Mouse (Mus musculus) kidney, adult 2 months (tissue): Measurements from ENCODE around the gene H6pd. TPM values are rescaled to one million over a fixed set of nuclear protein-coding genes. Genes with fewer than 3 reads are reported as not detected.

ENCODE experiments used
- DNase-seq: peaks from one replicate; pipeline ENCODE4 v3.0.0; 2021
- H3K27ac ChIP-seq: fragments of 200-500 bp; 2 replicates; pipeline ENCODE4 v1.5.1; 2012; ENCODE audit warnings: low read depth, low read length, control low read depth, inconsistent platforms; ENCODE audit not compliant: insufficient read depth
- H3K27me3 ChIP-seq: fragments of 200-500 bp; replicated peaks from 2 replicates; pipeline ENCODE4 v1.6.1; 2012; ENCODE audit warnings: mild to moderate bottlenecking, moderate library complexity, low read length, inconsistent platforms; ENCODE audit not compliant: control insufficient read depth, insufficient read depth
- H3K36me3 ChIP-seq: fragments of 200-500 bp; 2 replicates; pipeline ENCODE4 v1.6.1; 2012; ENCODE audit warnings: mild to moderate bottlenecking, moderate library complexity, low read length, inconsistent platforms; ENCODE audit not compliant: control insufficient read depth, insufficient read depth
- H3K4me1 ChIP-seq: fragments of 200-500 bp; 2 replicates; pipeline ENCODE4 v1.6.1; 2011; ENCODE audit warnings: low read length; ENCODE audit not compliant: control insufficient read depth, insufficient read depth
- H3K4me3 ChIP-seq: fragments of 200-500 bp; 2 replicates; pipeline ENCODE4 v1.5.1; 2011; ENCODE audit warnings: mild to moderate bottlenecking, low read depth, low read length, control low read depth; ENCODE audit not compliant: insufficient read depth
- CTCF ChIP-seq: fragments of 200-500 bp; conservative IDR thresholded peaks from 2 replicates; pipeline ENCODE4 v1.5.1; 2011; ENCODE audit warnings: low read depth, mild to moderate bottlenecking, control low read depth, low read length, moderate library complexity, mixed read lengths; ENCODE audit not compliant: insufficient read depth, insufficient read length
- POLR2A ChIP-seq: fragments of 200-500 bp; IDR thresholded peaks from one replicate; pipeline ENCODE4 v1.6.1; 2011; ENCODE audit warnings: low read depth, low read length, control low read depth
- WGBS: fragments of 180-500 bp; shearing (Covaris S2); methylation state at CpG from one replicate; pipeline ENCODE4 v1.1.7; 2018; 5-methylcytosine and 5-hydroxymethylcytosine counted together
- polyA plus RNA-seq: library from polyadenylated mRNA; depleted of rRNA; stranded (reverse); fragments of >200 nt; gene quantifications from 2 replicates; pipeline ENCODE4 v1.2.3, GENCODE M21; 2012; rRNA removed

The H6pd gene
- polyA plus RNA-seq = 137 and 161 TPM in 2 replicates

DNA sequence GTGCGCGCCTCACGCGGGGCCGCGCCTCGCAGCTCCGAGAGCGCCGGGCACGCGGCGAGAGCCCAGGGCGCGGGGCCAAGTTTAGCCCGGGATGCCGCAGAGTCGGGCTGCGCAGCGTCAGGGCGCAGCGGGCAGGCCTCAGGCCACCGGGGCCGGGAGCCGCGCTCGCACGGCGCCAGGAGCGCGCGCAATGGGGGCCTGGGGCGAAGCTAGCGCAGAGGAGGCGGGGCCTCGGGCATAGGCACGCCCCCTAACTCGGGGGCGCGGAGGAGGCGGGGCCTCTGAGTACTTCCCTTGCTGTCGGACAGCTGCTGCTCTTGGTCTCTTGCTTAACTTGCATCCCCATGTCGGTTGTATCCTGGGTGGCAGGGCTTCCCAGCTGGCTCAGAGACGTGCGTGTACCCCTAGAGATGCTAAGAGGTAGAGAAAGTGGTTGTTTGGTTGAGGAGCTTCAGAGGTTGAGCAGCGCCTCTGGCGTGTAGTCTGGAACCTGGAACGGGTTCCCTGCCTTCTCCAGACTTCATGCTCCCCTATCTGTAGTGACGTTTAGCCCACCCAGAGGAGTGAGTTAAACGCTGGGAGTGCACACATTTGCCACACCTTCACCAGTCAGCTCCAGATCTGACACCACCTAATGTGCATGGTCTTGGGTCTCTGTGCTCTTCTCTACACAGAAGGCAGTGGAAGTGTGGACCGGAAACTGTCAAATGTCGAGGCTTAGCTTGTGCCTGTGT, at the start of gene H6pd:
Gene H6pd, minus strand, starts transcription at position 171 of the 734 bp plus-strand sequence.
- peak; percentile 95 for DNase-seq

DNA sequence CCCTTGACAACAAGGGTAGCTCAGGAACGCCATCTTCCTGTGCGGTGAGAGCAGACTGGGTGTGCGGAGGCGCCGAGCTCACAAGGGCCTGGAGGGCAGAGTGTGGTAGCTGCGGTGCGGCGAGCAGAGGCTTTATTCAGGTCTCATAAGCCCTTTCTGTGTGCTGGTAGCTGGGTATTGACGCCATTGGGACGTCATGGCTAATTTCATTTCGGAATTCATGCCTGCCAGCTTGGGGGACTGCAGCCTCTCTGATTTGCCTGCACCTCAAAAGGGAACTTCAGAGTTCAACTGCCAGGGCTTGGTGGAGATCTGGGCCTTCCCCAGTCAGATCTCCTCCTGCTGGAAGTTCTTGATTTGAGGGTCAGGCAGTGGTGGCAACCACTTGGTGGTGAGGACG, 48.9 kb upstream of the H6pd start:
- Histone ChIP-seq H3K27me3 (no peaks in the 10 kb centered on the region), H3K4me3 (no peak overlapping the region), H3K27ac (no peak overlapping the region), H3K36me3 (no peaks in the 10 kb centered on the region), H3K4me1 (peaks cover 5% of the 10 kb centered on the region; the same call in 1 of the 2 replicates)
- 95% methylated on average over 12 of the region's 12 CpGs for WGBS
- DNase-seq = no peak
- TF ChIP-seq CTCF = no peak
- no peak for TF ChIP-seq POLR2A

More for the DNA sequence above, at the start of gene H6pd:
- Histone ChIP-seq H3K36me3 (no peaks in the 10 kb centered on the region), H3K4me3 (peak within 1 kb of the TSS; percentile 50), H3K27me3 (no peaks in the 10 kb centered on the region), H3K27ac (peak within 1 kb of the TSS; percentile 96), H3K4me1 (peaks cover 13% of the 10 kb centered on the region)
- TF ChIP-seq POLR2A = peak; percentile 12
- no peak for TF ChIP-seq CTCF
- WGBS = 4% methylated on average over 52 of the region's 52 CpGs

- no peaks in the 10 kb centered on the region for H3K4me1 ChIP-seq
- WGBS = 82% methylated on average over 7 of the region's 7 CpGs
- no peaks in the 10 kb centered on the region for H3K27me3 ChIP-seq
- H3K4me3 ChIP-seq = no peak overlapping the region
- no peak for DNase-seq
- no peaks in the 10 kb centered on the region for H3K36me3 ChIP-seq
- TF ChIP-seq POLR2A = no peak
- no peak for TF ChIP-seq CTCF
- no peak overlapping the region for H3K27ac ChIP-seq
Observed at GRCm38 (mm10) chr4:150056171-150056570, 47.3 kb upstream of the H6pd start.

- Histone ChIP-seq H3K36me3 (no peaks in the 10 kb centered on the region), H3K27me3 (no peaks in the 10 kb centered on the region), H3K27ac (no peak overlapping the region), H3K4me1 (no peaks in the 10 kb centered on the region), H3K4me3 (no peak overlapping the region)
- DNase-seq = no peak
- WGBS = 91% methylated on average over 3 of the region's 3 CpGs
- TF ChIP-seq POLR2A = no peak
- no peak for TF ChIP-seq CTCF
Observed at GRCm38 (mm10) chr4:150052380-150052779, 43.6 kb upstream of the H6pd start.

GRCm38 (mm10) chr4:150051514-150051913, 42.7 kb upstream of the H6pd start:
- 87% methylated on average over 8 of the region's 8 CpGs for WGBS
- Histone ChIP-seq H3K36me3 (no peaks in the 10 kb centered on the region), H3K27me3 (no peaks in the 10 kb centered on the region), H3K27ac (no peak overlapping the region), H3K4me1 (no peaks in the 10 kb centered on the region), H3K4me3 (no peak overlapping the region)
- no peak for DNase-seq
- TF ChIP-seq CTCF (no peak), POLR2A (no peak)

DNA sequence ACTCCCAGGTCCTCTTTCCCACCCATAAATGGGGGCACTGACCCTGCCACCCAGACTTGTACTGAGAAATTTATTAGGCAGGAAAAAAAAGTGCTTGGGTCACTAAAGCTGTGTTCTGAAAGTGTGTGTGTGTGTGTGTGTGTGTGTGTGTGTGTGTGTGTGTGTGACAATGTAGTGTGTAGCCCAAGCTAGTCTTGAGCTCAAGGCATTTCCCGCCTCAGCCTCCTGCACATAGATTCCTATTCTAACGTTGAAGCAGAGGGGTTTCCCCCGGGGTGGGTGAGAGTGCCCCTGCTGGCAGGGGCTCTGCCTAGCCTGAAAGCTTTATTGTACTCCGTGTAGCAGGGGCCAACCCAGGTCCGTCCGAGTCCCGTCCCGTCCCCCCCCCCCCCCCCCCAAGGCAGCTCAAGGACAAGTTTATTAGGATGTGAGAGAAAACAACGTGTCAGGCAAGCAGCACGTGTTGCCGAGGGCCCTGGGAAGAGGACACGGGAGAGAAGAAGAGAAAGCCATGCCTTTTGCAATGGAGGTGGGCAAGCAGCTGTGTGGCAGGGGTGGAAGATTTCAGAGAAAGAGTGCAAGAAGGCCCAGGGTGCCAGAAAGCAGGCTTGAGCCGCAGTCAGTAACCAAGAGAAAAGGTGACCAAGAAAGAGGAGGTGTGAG, 40.9 kb upstream of the H6pd start:
- no peak for DNase-seq
- no peaks in the 10 kb centered on the region for H3K4me1 ChIP-seq
- peak overlapping the region; percentile 48; the same call in 1 of the 2 replicates for H3K4me3 ChIP-seq
- WGBS = 48% methylated on average over 13 of the region's 13 CpGs
- H3K36me3 ChIP-seq = no peaks in the 10 kb centered on the region
- H3K27me3 ChIP-seq = no peaks in the 10 kb centered on the region
- H3K27ac ChIP-seq = no peak overlapping the region
- TF ChIP-seq POLR2A = no peak

- WGBS = 35% methylated on average over 15 of the region's 15 CpGs
- no peaks in the 10 kb centered on the region for H3K36me3 ChIP-seq
- peak overlapping the region; percentile 48 for H3K4me3 ChIP-seq
- no peak overlapping the region for H3K27ac ChIP-seq
- H3K4me1 ChIP-seq = no peaks in the 10 kb centered on the region
- TF ChIP-seq CTCF = no peak
- no peak for TF ChIP-seq POLR2A
- no peak for DNase-seq
- no peaks in the 10 kb centered on the region for H3K27me3 ChIP-seq
Observed at GRCm38 (mm10) chr4:150049157-150049513, 40.3 kb upstream of the H6pd start.
